Mouse (Mus musculus) limb, embryonic 13.5 days (tissue): ENCODE results near the gene Syce3. TPM values are rescaled to one million over a fixed set of nuclear protein-coding genes. Genes with fewer than 3 reads are reported as not detected.

Experiments
- ATAC-seq: fragments of 200-750 bp; cut with Nextera tagmentation; 2 replicates; pipeline ENCODE4 v1.8.0; 2017; ENCODE audit warnings: low read depth, moderate number of reproducible peaks, moderate TSS enrichment; ENCODE audit not compliant: low FRiP score
- H3K27ac ChIP-seq: fragments of 300-500 bp; sonication (generic); 2 replicates; pipeline ENCODE4 v1.5.1; 2015; ENCODE audit warnings: inconsistent platforms, mild to moderate bottlenecking, moderate library complexity
- H3K27me3 ChIP-seq: fragments of 300-500 bp; sonication (generic); 2 replicates; pipeline ENCODE4 v1.6.1; 2015; ENCODE audit warnings: mild to moderate bottlenecking, inconsistent platforms
- H3K36me3 ChIP-seq: fragments of 300-500 bp; sonication (generic); 2 replicates; pipeline ENCODE4 v1.6.1; 2015; ENCODE audit warnings: inconsistent platforms, mild to moderate bottlenecking, moderate library complexity
- H3K4me1 ChIP-seq: fragments of 300-500 bp; sonication (generic); 2 replicates; pipeline ENCODE4 v1.6.1; 2015; ENCODE audit warnings: inconsistent platforms
- H3K4me2 ChIP-seq: fragments of 300-500 bp; sonication (generic); replicated peaks from 2 replicates; pipeline ENCODE4 v1.6.1; 2015; ENCODE audit warnings: inconsistent platforms, mild to moderate bottlenecking, moderate library complexity
- H3K4me3 ChIP-seq: fragments of 300-500 bp; sonication (generic); 2 replicates; pipeline ENCODE4 v1.5.1; 2015; ENCODE audit warnings: moderate library complexity, mild to moderate bottlenecking, inconsistent platforms
- H3K9ac ChIP-seq: fragments of 300-500 bp; sonication (generic); 2 replicates; pipeline ENCODE4 v1.6.1; 2015; ENCODE audit warnings: mild to moderate bottlenecking, inconsistent platforms
- H3K9me3 ChIP-seq: fragments of 300-500 bp; sonication (generic); 2 replicates; pipeline ENCODE4 v1.6.1; 2016; ENCODE audit warnings: inconsistent platforms
- WGBS: fragments of 180-500 bp; shearing (Covaris S2); methylation state at CpG from one replicate; pipeline ENCODE4 v1.1.7; 2015; 5-methylcytosine and 5-hydroxymethylcytosine counted together
- polyA plus RNA-seq: library from polyadenylated mRNA; unstranded; fragments of >200 nt; fragmentation: Nextera tagmentation; extraction: Ambion mirVana; gene quantifications from 2 replicates; pipeline ENCODE4 v1.2.1, GENCODE M21; 2015

Gene Syce3
- polyA plus RNA-seq, 1 experiment from 2014 or later = not detected

DNA sequence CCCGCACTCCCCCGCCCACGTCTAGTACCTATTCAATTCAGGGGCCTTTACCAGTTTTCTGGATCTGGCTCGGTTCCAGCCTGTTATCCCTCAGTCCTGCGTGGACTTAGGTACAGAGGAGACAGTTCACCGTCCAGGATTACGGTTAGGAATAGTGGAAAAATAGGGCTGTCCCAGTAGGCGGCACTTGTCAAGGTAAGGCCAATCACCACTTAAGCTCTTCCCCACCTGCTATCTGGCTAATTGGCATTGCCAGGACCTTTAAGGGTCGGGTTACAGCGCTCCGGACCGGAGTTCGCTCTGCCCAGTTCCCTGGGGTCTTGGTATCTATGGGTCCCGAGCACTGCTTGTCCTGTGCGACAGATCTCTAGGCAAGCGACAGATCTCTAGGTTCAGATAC, 33.3 kb downstream of the Syce3 start, which contains the start of gene Tymp:
Gene Tymp (minus strand): TSS at position 83 of the 400 bp plus-strand sequence.
- WGBS = 12% methylated on average over 16 of the region's 16 CpGs

GRCm38 (mm10) chr15:89376040-89376439, 34.3 kb downstream of the Syce3 start:
- no peak for ATAC-seq
- no peak overlapping the region for H3K4me2 ChIP-seq
- WGBS = 78% methylated on average over 7 of the region's 7 CpGs
- H3K9ac ChIP-seq = no peak overlapping the region
- H3K27me3 ChIP-seq = peaks cover 58% of the 10 kb centered on the region
- no peaks in the 10 kb centered on the region for H3K9me3 ChIP-seq
- H3K4me3 ChIP-seq = no peak overlapping the region
- no peak overlapping the region for H3K27ac ChIP-seq
- peaks cover 18% of the 10 kb centered on the region for H3K36me3 ChIP-seq
- H3K4me1 ChIP-seq = peaks cover 42% of the 10 kb centered on the region

More for the DNA sequence above, 33.3 kb downstream of the Syce3 start, which contains the start of gene Tymp:
- Histone ChIP-seq H3K4me1 (peaks cover 42% of the 10 kb centered on the region), H3K9me3 (no peaks in the 10 kb centered on the region), H3K27me3 (peaks cover 65% of the 10 kb centered on the region), H3K4me2 (peak within 1 kb of the TSS; percentile 76), H3K36me3 (peaks cover 8% of the 10 kb centered on the region), H3K9ac (peak within 1 kb of the TSS; percentile 19; the same call in 1 of the 2 replicates), H3K4me3 (no peak within 1 kb of the TSS; the same call in 1 of the 2 replicates), H3K27ac (no peak within 1 kb of the TSS)
- no peak for ATAC-seq

GRCm38 (mm10) chr15:89374801-89375534, 35.3 kb downstream of the Syce3 start:
- Histone ChIP-seq H3K4me1 (peaks cover 42% of the 10 kb centered on the region), H3K27me3 (peaks cover 47% of the 10 kb centered on the region), H3K9me3 (no peaks in the 10 kb centered on the region), H3K4me2 (0 out of 2 replicates have a peak overlapping the region, but pooled peaks have one; percentile 85), H3K27ac (no peak overlapping the region), H3K9ac (0 out of 2 replicates have a peak overlapping the region, but pooled peaks have one; percentile 84), H3K4me3 (no peak overlapping the region), H3K36me3 (peaks cover 28% of the 10 kb centered on the region)
- 88% methylated on average over 17 of the region's 17 CpGs for WGBS
- ATAC-seq = no peak

GRCm38 (mm10) chr15:89374340-89374739, 36.0 kb downstream of the Syce3 start:
- Histone ChIP-seq H3K9me3 (no peaks in the 10 kb centered on the region), H3K4me2 (peak overlapping the region; percentile 85), H3K36me3 (peaks cover 35% of the 10 kb centered on the region), H3K27ac (peak overlapping the region; percentile 87; the same call in 1 of the 2 replicates), H3K4me1 (peaks cover 40% of the 10 kb centered on the region), H3K4me3 (peak overlapping the region; percentile 66), H3K9ac (peak overlapping the region; percentile 84), H3K27me3 (peaks cover 42% of the 10 kb centered on the region)
- WGBS = 42% methylated on average over 9 of the region's 9 CpGs
- ATAC-seq = no peak

DNA sequence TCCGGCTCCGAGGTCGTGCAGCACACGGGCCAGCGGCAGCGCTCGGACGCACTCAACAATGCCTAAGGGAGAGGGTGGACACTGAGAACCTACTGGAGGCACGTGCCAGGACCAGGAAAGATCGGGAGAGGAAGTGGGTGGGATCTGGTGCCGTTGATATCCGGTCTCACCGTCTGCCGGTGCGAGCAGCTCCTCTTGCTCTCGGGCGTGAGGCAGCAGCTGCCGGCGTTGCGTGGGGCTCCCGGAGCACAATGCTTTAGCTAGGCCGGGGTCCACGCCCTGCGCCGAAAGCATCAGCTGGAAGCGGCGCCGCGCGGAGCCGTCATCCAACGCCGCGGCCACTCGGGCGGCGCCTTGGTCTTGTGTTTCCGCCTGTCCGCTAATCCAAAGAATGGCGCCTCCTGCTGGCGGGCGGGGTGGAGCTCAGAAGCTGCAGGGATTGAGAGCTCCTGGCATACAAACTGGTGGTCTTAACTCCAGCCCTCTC, 36.5 kb downstream of the Syce3 start, which contains the start of gene Sco2:
Gene Sco2 (minus strand): TSS at position 85 of the 487 bp plus-strand sequence.
- Histone ChIP-seq H3K4me3 (peak within 1 kb of the TSS; percentile 66), H3K9me3 (no peaks in the 10 kb centered on the region), H3K27ac (peak within 1 kb of the TSS; percentile 87), H3K27me3 (peaks cover 36% of the 10 kb centered on the region), H3K4me2 (peak within 1 kb of the TSS; percentile 85), H3K4me1 (peaks cover 34% of the 10 kb centered on the region), H3K36me3 (peaks cover 40% of the 10 kb centered on the region), H3K9ac (peak within 1 kb of the TSS; percentile 84)
- WGBS = under 1% methylated on average over 42 of the region's 42 CpGs
- peak; percentile 84 for ATAC-seq

- Histone ChIP-seq H3K9ac (peak overlapping the region; percentile 84), H3K27ac (peak overlapping the region; percentile 87), H3K9me3 (no peaks in the 10 kb centered on the region), H3K4me1 (peaks cover 28% of the 10 kb centered on the region), H3K27me3 (peaks cover 30% of the 10 kb centered on the region), H3K36me3 (peaks cover 46% of the 10 kb centered on the region), H3K4me2 (peak overlapping the region; percentile 85), H3K4me3 (peak overlapping the region; percentile 66)
- peak; percentile 77 for ATAC-seq
- WGBS = 2% methylated on average over 35 of the region's 35 CpGs
Measured at GRCm38 (mm10) chr15:89373027-89373761, 37.1 kb downstream of the Syce3 start.

DNA sequence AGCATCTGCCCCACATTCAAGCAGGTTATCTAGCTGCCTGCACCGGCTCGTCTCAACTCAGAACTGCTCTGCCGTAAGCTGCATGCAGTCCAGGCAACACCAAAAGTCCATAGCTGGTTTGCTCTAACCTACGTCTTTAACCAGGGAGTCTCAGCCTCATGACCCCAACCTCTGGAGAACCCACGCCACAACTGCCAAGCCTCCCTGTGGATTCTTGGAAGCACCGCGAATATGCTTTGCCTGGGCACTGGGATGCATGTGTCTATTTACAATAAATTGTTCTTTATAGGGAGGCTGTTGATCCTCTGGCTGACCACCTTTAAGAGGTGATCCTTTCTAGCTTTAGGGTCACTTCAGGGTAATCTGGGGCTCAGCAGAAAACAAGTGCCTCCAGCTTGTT, 37.8 kb downstream of the Syce3 start:
- no peaks in the 10 kb centered on the region for H3K9me3 ChIP-seq
- H3K27me3 ChIP-seq = peaks cover 24% of the 10 kb centered on the region
- peak overlapping the region; percentile 85 for H3K4me2 ChIP-seq
- WGBS = 84% methylated on average over 7 of the region's 7 CpGs
- peak overlapping the region; percentile 66; the same call in 1 of the 2 replicates for H3K4me3 ChIP-seq
- peaks cover 24% of the 10 kb centered on the region for H3K4me1 ChIP-seq
- peaks cover 53% of the 10 kb centered on the region for H3K36me3 ChIP-seq
- ATAC-seq = no peak
- peak overlapping the region; percentile 35; the same call in 1 of the 2 replicates for H3K9ac ChIP-seq
- H3K27ac ChIP-seq = no peak overlapping the region

DNA sequence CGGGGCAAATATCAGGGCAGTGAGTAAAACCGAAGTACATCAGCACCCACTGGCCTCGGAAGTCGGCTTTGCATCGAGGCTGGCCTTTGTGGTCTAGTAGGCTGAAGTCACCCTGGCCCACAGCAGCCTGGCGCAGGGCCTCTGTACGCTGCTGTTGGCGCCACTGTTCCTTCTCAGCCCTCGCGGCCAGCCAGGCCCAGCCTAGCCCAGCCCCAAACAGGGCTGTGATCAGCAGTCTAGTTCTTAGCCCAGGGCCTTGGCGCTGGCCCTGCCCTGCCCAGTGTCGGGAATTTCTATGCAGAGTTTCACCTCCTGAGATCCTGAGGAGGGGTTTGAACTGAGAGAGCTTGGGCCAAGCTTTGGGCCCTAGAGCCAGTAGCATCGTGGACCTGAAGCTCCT, 38.2 kb downstream of the Syce3 start:
- Histone ChIP-seq H3K4me1 (peaks cover 19% of the 10 kb centered on the region), H3K36me3 (peaks cover 57% of the 10 kb centered on the region), H3K27me3 (peaks cover 19% of the 10 kb centered on the region), H3K27ac (no peak overlapping the region), H3K9me3 (no peaks in the 10 kb centered on the region), H3K4me2 (no peak overlapping the region; the same call in 1 of the 2 replicates), H3K4me3 (no peak overlapping the region), H3K9ac (peak overlapping the region; percentile 35; the same call in 1 of the 2 replicates)
- ATAC-seq = no peak
- WGBS = 88% methylated on average over 13 of the region's 13 CpGs

GRCm38 (mm10) chr15:89365141-89365551, 45.2 kb downstream of the Syce3 start:
- WGBS = 90% methylated on average over 4 of the region's 4 CpGs
- Histone ChIP-seq H3K9me3 (no peaks in the 10 kb centered on the region), H3K4me3 (no peak overlapping the region), H3K27ac (no peak overlapping the region), H3K4me1 (no peaks in the 10 kb centered on the region), H3K4me2 (no peak overlapping the region), H3K27me3 (no peaks in the 10 kb centered on the region), H3K36me3 (peaks cover 99% of the 10 kb centered on the region), H3K9ac (no peak overlapping the region)
- no peak for ATAC-seq

- H3K4me2 ChIP-seq = no peak overlapping the region
- no peak for ATAC-seq
- peaks cover 84% of the 10 kb centered on the region for H3K36me3 ChIP-seq
- H3K4me1 ChIP-seq = peaks cover 10% of the 10 kb centered on the region
- H3K4me3 ChIP-seq = no peak overlapping the region
- no peaks in the 10 kb centered on the region for H3K9me3 ChIP-seq
- WGBS = 91% methylated on average over 7 of the region's 7 CpGs
- no peak overlapping the region for H3K27ac ChIP-seq
- no peaks in the 10 kb centered on the region for H3K27me3 ChIP-seq
- no peak overlapping the region for H3K9ac ChIP-seq
Measured at GRCm38 (mm10) chr15:89363051-89363450, 47.3 kb downstream of the Syce3 start.

GRCm38 (mm10) chr15:89358784-89359183, 51.5 kb downstream of the Syce3 start:
- ATAC-seq = no peak
- 0 out of 2 replicates have a peak overlapping the region, but pooled peaks have one; percentile 3 for H3K4me2 ChIP-seq
- peaks cover 35% of the 10 kb centered on the region for H3K4me1 ChIP-seq
- H3K36me3 ChIP-seq = peaks cover 45% of the 10 kb centered on the region
- no peak overlapping the region for H3K4me3 ChIP-seq
- WGBS = 81% methylated on average over 3 of the region's 3 CpGs
- H3K27ac ChIP-seq = no peak overlapping the region
- H3K9me3 ChIP-seq = no peaks in the 10 kb centered on the region
- H3K27me3 ChIP-seq = no peaks in the 10 kb centered on the region
- no peak overlapping the region for H3K9ac ChIP-seq

- peaks cover 46% of the 10 kb centered on the region for H3K36me3 ChIP-seq
- 1% methylated on average over 15 of the region's 15 CpGs for WGBS
Measured at GRCm38 (mm10) chr15:89356372-89356771, 53.9 kb downstream of the Syce3 start.

More at GRCm38 (mm10) chr15:89356372-89356771, 53.9 kb downstream of the Syce3 start:
- Histone ChIP-seq H3K9me3 (no peaks in the 10 kb centered on the region), H3K27me3 (no peaks in the 10 kb centered on the region), H3K4me2 (peak overlapping the region; percentile 85), H3K4me3 (peak overlapping the region; percentile 85), H3K4me1 (peaks cover 35% of the 10 kb centered on the region), H3K27ac (peak overlapping the region; percentile 91), H3K9ac (peak overlapping the region; percentile 88)
- ATAC-seq = peak; percentile 71
